Mouse (Mus musculus) MEL-GATA-1-ER (cell line): ENCODE measurements at regions not wholly inside any gene's neighbourhood (a gene's known extent, or its start where the extent isn't known, plus 50 kb on each side); places are given as distances from the start of the nearest gene placed in this dataset.

Experiments
- DNase-seq: peaks from one replicate; pipeline ENCODE4 v3.0.0-alpha.2; 2012; ENCODE audit warnings: low read depth; ENCODE audit errors: extremely low read depth

DNA sequence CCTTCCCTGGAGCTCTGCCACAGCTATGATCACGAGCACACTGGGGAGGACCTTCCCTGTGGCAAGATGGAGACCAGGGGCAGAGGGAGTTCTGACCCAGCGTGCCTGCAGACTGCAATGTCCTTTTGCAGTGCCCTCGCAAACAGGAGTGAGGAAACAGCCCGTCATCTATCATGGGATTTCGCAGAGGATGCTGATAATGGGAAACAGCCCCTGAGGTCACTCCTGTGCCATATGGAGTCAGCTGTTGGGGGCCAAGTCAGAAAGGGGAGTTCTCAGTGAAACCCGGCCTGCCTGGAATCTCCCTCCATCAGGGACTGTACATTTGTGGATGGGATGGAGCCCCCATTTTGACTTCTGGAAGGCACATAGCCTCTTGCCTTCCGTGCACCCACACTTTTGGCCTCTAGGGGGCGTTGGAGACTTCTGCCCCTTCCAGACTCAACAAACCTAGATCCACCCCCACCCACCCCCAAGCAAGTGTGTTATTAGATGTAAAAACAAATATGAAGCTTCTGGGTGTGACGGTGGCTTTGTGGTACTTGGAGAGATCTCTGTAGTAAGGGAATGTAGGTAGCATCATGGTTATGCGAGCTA lies 98.1 kb downstream of the Kdr start:
- no peak for DNase-seq

DNA sequence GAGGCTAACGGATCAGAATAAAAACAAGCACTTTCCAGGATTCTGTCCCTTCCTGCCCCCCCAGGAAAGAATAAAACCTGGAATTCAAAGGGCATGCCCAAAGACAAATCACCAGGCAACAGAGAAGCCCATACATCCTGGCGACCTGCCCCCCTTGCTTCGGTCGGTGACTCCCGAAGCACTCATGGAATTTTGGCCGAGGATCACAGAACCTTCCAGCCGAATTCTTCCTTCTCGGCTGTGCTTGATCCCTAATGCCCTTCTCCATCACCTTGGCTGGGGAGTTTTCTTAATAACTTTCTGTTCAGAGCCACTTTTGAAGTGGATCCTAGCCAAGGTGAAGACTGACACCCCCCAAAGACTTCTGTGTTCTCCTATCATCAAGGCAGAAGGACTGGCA lies 99.9 kb downstream of the Kdr start:
- DNase-seq, result no peak

DNA sequence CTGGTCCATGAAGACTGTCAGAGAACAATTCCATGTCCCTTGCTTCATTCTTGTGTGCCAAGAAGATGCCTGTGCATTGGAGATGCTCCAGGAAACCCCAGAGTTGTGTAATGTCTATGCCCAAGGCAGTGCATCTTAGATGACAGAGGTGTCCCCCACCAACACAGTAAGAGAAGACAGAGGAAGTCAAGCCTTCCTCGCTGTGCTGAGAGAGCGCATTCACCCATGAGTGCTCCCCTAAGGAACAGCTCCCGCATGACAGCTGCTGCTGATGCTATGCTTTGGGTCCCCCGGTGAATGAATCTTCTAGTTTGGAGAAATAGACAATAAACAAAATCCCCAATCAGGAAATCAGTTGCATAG lies 100.7 kb downstream of the Kdr start:
- no peak for DNase-seq

- no peak for DNase-seq
Observed at GRCm38 (mm10) chr5:75876871-75877608, 101.2 kb downstream of the Kdr start.

GRCm38 (mm10) chr5:75871120-75871519 lies 107.1 kb downstream of the Kdr start:
- DNase-seq, result peak; percentile 41

- no peak for DNase-seq
Observed at GRCm38 (mm10) chr5:75870666-75871065, 107.6 kb downstream of the Kdr start.

DNA sequence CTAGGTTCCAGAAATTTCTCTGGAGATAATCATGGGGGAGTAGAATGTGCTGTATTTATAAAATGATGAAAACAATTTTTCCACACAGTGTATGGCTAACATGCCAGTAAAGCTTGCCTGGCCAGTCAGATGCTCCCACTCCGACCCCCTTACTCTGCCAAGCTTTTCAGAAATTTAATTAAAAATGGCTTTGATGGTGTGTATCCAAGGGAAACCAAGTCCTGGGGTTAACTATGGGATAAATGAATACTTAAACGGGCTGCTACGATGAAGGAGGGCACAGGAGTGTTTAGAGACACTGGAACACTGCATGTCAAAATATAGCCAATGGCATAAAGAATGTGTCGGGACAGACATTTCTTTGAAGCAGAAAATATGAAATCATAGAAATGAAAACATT lies 108.7 kb downstream of the Kdr start:
- DNase-seq, result no peak

DNA sequence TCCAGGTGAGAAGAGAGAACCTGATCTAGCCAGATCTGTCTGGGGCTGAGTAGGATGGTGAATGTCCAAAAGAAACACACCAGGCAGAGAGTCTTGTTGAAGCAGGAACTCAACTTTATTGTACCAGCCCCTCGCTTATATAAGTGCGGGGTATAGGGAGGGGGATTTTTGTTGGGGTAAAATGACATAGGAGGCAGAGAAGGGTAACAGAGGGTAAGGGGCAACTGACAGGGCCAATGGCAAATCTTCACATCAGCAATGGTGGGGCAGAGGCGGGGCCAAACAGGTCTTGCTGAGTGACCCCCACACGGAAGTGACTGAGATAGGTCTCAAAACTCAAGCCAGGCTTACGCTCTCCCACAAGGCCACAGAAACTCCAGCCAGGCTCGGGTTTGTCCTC lies 113.2 kb downstream of the Kdr start:
- DNase-seq, result no peak

DNA sequence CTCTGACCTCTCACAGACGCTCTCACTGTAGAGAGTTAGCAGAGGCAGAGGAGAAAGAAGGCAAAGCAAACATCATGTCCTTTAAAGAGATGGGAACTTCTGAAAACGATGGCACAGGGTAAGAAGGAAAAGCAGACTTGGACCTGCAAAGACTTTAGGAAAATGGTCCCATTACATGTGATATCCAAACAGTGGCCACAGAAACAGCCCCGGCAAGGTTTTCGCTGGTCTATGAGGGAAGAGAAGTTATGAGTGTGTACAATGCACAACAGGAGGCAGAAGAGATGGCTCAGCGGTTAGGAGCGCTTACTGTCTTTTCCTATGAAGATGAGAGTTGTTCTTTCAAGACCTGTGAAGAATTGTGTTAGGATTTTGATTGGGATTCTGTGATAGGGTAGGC lies 114.9 kb downstream of the Kdr start:
- DNase-seq, result no peak

GRCm38 (mm10) chr5:75862630-75862991 lies 115.6 kb downstream of the Kdr start:
- DNase-seq, result peak; percentile 26

DNA sequence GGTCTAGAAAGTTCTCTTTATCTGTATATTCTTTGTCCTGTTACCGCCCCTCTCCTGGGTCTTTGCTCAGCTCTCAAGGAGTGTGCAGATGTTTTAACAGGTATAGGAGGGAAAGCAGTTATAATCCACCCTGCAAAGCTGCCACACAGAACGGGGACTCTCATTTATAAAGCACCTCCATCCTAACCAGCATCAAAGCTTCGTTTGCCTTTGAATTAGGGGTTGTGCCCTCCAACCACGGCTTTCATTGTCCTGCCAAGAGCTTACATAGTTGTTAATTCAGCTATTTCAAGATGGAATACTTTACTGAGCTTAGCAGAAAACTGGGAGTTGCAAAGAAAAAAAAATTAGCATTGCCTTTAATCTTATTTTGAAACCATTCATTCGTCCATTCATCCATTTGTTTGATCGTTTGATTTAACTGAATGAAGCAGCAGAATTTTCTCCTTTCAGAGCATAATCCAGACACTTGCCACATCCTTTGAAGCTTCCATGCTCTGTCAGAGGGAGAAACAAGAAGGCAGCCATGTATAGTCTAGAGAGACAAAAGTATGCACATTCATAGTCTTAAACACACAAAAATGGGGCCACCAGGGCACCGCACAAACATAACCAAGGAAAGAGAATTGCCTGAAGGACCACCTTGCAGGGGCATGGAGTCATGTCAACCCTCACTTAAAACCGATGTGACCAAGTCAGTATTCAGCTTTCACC lies 116.2 kb downstream of the Kdr start:
- no peak for DNase-seq

- no peak for DNase-seq
Observed at GRCm38 (mm10) chr5:75859316-75859836, 118.9 kb downstream of the Kdr start.

- no peak for DNase-seq
Observed at GRCm38 (mm10) chr5:75850855-75851254, 127.4 kb downstream of the Kdr start.

GRCm38 (mm10) chr5:75847966-75848365 lies 130.3 kb downstream of the Kdr start:
- no peak for DNase-seq

GRCm38 (mm10) chr5:75847341-75847740 lies 130.9 kb downstream of the Kdr start:
- DNase-seq, result no peak

DNA sequence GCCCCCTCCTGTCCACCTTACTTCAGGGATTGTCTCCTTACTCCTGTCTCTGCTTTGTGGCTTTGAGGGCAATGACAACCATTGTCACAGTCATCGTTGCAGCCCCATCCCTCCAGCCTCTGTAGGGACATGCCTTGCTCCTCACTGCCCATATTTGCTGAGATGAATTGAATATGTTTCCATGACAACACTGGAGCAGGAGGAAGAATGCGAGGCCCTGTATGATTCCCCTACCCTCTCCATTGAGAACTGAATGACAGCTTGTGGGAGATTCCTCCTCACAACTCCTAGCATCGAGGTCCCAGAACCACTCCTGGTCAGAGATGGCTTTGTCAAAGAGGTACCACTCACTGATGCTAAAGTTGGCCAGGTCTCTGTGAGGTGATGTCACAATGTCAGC lies 132.2 kb downstream of the Kdr start:
- DNase-seq, result no peak

- DNase-seq, result peak; percentile 50
Observed at GRCm38 (mm10) chr5:75843807-75844206, 134.5 kb downstream of the Kdr start.

DNA sequence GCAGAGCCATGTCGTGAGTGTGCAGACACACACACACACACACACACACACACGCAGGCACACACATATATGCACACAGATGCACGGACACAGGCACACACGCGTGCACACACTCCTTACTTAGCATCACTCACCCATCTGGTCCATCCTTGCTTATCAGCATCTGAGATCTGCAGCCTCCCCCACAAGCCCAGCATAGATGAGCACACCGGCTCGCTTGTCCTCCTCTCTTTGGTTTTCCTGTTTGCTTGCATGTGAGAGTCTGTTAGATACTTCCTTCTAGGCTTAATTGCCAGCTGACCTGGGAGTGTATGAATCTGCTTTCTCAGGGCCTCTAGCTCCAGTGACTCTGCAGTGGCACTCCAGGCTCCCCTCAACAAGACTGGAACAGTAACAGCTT lies 137.8 kb downstream of the Kdr start:
- DNase-seq, result no peak

GRCm38 (mm10) chr5:75835556-75835961 lies 142.7 kb downstream of the Kdr start:
- no peak for DNase-seq

- DNase-seq, result no peak
Observed at GRCm38 (mm10) chr5:75834766-75835555, 143.3 kb downstream of the Kdr start.

DNA sequence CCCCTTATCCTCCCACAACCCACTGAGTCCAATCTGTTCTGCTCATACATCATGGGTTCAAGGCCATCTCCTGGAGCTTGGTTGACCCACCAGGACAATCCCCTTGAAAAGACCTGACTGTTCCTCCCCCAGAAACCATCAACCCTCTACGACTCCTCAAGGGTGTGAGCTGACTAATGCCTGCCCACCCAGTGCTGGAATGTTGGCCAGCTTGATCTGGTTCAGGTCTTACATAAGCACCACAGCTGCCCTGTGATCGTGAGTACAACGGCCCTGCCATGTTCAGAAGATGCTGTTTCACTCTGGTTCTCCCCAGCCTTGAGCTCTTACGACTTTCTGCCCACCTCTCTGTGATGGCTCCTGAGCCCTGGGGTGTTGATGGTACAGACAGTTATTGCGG lies 145.9 kb downstream of the Kdr start:
- DNase-seq, result no peak
